Mouse (Mus musculus) myocyte (in vitro differentiated cells): ENCODE data around the gene Crk. TPM values are rescaled to one million over a fixed set of nuclear protein-coding genes. Genes with fewer than 3 reads are reported as not detected.

ENCODE experiments used
- H3K27me3 ChIP-seq: one replicate; pipeline ENCODE4 v1.6.1; 2011; ENCODE audit not compliant: control insufficient read depth, insufficient read depth, insufficient read length
- H3K36me3 ChIP-seq: one replicate; pipeline ENCODE4 v1.6.1; 2011; ENCODE audit not compliant: control insufficient read depth, insufficient read depth
- H3K4me2 ChIP-seq: one replicate; pipeline ENCODE4 v1.6.1; 2011; ENCODE audit warnings: low read depth, control low read depth
- H3K4me3 ChIP-seq: one replicate; pipeline ENCODE4 v1.5.1; 2011; ENCODE audit warnings: mild to moderate bottlenecking, control low read depth, moderate library complexity
- H3K79me2 ChIP-seq: one replicate; pipeline ENCODE4 v1.6.1; 2011; ENCODE audit not compliant: control insufficient read depth, insufficient read depth
- H3ac ChIP-seq: one replicate; pipeline ENCODE4 v1.6.1; 2011; ENCODE audit not compliant: control insufficient read depth, insufficient read length
- CEBPB ChIP-seq: IDR thresholded peaks from 2 replicates; pipeline ENCODE4 v1.6.1; 2011; ENCODE audit warnings: mild to moderate bottlenecking, moderate library complexity; ENCODE audit not compliant: poor library complexity, insufficient read depth, severe bottlenecking
- E2F4 ChIP-seq: IDR thresholded peaks from one replicate; pipeline ENCODE4 v1.6.1; 2011; ENCODE audit warnings: mild to moderate bottlenecking, control low read depth, moderate library complexity; ENCODE audit not compliant: insufficient read depth
- MAX ChIP-seq: IDR thresholded peaks from one replicate; pipeline ENCODE4 v1.6.1; 2011; ENCODE audit warnings: low read depth, mild to moderate bottlenecking, control low read depth
- MYOD1 ChIP-seq, 3 experiments: IDR thresholded peaks; one replicate each; pipeline ENCODE4 v1.6.1; 2011; ENCODE audit warnings: control low read depth in 2 of 3, low read depth in 2 of 3, mild to moderate bottlenecking in 2 of 3, moderate library complexity in 1 of 3; ENCODE audit not compliant: insufficient read length in 2 of 3, control insufficient read depth in 1 of 3
- MYOG ChIP-seq, 3 experiments: IDR thresholded peaks; one replicate each; pipeline ENCODE4 v1.6.1; 2011; ENCODE audit warnings: control low read depth in 2 of 3, low read depth in 2 of 3, mild to moderate bottlenecking in 2 of 3; ENCODE audit not compliant: insufficient read length in 2 of 3, control insufficient read depth in 1 of 3, insufficient read depth in 1 of 3
- POLR2A ChIP-seq: IDR thresholded peaks from one replicate; pipeline ENCODE4 v1.6.1; 2011; ENCODE audit warnings: low read depth, mild to moderate bottlenecking, control low read depth, moderate library complexity; ENCODE audit not compliant: insufficient read length
- POLR2AphosphoS2 ChIP-seq: IDR thresholded peaks from one replicate; pipeline ENCODE4 v1.6.1; 2011; ENCODE audit warnings: low read depth, control low read depth; ENCODE audit not compliant: insufficient read length
- REST ChIP-seq: IDR thresholded peaks from one replicate; pipeline ENCODE4 v1.6.1; 2011; ENCODE audit warnings: mild to moderate bottlenecking, control low read depth, moderate library complexity; ENCODE audit not compliant: insufficient read depth, insufficient read length
- SRF ChIP-seq: IDR thresholded peaks from one replicate; pipeline ENCODE4 v1.6.1; 2011; ENCODE audit warnings: low read depth; ENCODE audit not compliant: control insufficient read depth, insufficient read length
- TCF12 ChIP-seq: IDR thresholded peaks from one replicate; pipeline ENCODE4 v1.6.1; 2011; ENCODE audit warnings: mild to moderate bottlenecking, control low read depth; ENCODE audit not compliant: poor library complexity, insufficient read depth, severe bottlenecking
- TCF3 ChIP-seq: IDR thresholded peaks from one replicate; pipeline ENCODE4 v1.6.1; 2011; ENCODE audit warnings: low read depth, control low read depth; ENCODE audit not compliant: insufficient read length
- USF1 ChIP-seq: IDR thresholded peaks from one replicate; pipeline ENCODE4 v1.6.1; 2011; ENCODE audit warnings: low read depth, mild to moderate bottlenecking, control low read depth, moderate library complexity
- polyA plus RNA-seq: library from polyadenylated mRNA; unstranded; fragments of >200 nt; fragmentation: generic; extraction: Trizol; gene quantifications from one replicate; pipeline ENCODE4 v1.2.1, GENCODE M21; 2012; ENCODE audit warnings: missing spikeins

The Crk gene
- polyA plus RNA-seq, 1 experiment: 34.5 TPM

DNA sequence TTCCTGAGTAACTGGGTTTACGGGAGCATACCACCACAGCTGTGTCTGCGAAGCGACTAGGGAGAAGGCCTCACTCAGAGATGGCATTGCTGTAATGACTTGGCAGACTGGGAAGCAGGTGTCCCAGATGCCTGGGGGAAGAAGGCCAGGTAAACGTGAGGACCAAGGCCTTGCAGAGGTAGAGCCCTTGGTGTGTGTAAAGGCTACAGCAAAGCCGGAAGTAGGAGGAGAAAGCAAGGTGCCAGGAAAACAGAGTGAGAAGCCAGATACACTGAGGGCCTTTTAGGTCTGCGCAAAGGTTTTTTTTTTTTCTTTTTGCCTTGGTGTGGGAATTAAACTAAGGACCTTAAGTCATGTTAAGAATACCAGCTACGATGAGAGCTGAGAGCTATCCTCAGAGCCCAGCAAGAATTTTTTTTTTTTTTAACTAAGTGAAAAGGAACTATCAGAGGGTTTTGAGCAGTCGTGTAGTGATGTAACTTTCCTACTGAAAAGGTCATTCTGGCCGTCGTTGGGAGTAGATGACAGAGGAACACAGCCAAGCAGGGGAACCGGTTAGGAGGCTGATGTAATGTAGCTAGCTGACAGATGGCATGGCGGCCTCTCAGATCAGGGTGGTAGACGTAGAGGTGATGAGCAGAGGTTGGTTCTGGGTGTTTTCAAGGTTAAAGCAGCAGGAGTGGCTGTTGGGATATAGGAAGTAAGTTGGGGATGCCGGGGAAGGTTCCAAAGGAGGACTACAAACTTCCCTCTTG, 19.9 kb upstream of the Crk start:
- H3K27me3 ChIP-seq: no peaks in the 10 kb centered on the region
- no peak overlapping the region for H3K4me2 ChIP-seq
- H3ac ChIP-seq: no peak overlapping the region
- H3K4me3 ChIP-seq: no peak overlapping the region
- no peak for TF ChIP-seq TCF12
- no peak for TF ChIP-seq TCF3
- TF ChIP-seq MYOD1 (IDR thresholded peaks at IDR 0.05; ENCODE audit: control insufficient read depth in 1 of 3, insufficient read length in 2 of 3, low read depth in 2 of 3): no peak
- peaks cover 13% of the 10 kb centered on the region for H3K79me2 ChIP-seq
- peaks cover 47% of the 10 kb centered on the region for H3K36me3 ChIP-seq

DNA sequence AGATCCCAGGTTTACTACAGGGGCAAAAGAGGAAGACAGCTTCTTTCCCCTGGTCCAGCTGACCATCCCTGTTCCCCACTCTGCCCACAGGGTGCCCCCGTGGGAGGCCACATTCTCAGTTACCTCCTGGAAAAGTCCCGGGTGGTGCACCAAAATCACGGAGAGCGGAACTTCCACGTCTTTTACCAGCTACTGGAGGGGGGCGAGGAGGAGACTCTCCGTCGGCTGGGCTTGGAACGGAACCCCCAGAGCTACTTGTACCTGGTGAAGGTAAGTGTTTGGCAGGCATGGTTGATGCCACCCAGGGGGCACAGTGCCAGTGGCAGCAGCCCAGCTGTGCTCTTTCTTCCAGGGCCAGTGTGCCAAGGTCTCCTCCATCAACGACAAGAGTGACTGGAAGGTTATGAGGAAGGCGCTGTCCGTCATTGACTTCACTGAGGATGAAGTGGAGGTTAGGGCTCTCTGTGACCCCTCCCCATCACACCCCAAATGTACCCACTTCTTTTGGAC, 18.9 kb upstream of the Crk start:
- no peak overlapping the region for H3ac ChIP-seq
- TF ChIP-seq MYOD1 (IDR thresholded peaks at IDR 0.05; ENCODE audit: control insufficient read depth in 1 of 3, insufficient read length in 2 of 3, low read depth in 2 of 3) (no peak), TCF12 (no peak), USF1 (no peak), SRF (no peak), TCF3 (no peak), POLR2A (no peak), POLR2AphosphoS2 (no peak), MYOG (IDR thresholded peaks at IDR 0.05; ENCODE audit: control insufficient read depth in 1 of 3, insufficient read depth in 1 of 3, insufficient read length in 2 of 3, low read depth in 2 of 3) (no peak), MAX (no peak), REST (no peak)
- H3K36me3 ChIP-seq: peaks cover 47% of the 10 kb centered on the region
- no peak overlapping the region for H3K4me2 ChIP-seq
- no peaks in the 10 kb centered on the region for H3K27me3 ChIP-seq
- no peak overlapping the region for H3K4me3 ChIP-seq
- peaks cover 13% of the 10 kb centered on the region for H3K79me2 ChIP-seq

DNA sequence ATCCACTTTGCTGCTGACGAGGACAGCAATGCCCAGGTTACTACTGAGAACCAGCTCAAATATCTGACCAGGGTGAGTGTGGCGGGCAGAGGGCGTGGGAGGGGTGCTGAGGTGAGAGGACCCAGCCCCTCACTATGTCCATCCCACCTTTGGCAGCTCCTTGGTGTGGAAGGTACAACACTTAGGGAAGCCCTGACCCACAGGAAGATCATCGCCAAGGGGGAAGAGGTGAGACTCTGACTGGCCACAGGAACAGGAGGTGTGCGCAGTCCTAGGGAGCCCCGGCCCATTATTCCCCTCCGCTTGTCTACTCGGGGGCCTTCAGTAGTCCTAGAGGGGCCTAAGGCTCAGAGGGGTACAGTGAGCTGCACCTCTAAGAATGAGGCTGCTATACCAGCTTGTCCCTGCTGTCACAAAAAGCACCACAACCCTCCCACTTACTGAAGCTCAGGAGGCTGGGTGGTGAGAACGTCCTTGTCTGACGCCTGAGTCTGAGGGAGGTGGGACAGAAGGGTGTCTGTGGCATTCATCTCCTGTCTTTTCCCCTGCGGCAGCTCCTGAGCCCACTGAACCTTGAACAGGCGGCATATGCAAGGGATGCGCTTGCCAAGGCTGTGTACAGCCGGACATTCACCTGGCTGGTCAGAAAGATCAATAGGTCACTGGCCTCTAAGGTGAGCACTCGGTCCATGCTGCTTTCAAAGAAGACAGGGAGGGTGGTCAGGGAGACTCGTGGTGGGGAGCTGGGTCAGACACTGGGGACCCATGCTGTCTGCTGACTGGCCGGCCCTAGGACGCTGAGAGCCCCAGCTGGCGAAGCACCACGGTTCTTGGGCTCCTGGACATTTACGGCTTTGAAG, 17.9 kb upstream of the Crk start:
- no peak overlapping the region for H3ac ChIP-seq
- no peak overlapping the region for H3K4me2 ChIP-seq
- H3K27me3 ChIP-seq: no peaks in the 10 kb centered on the region
- no peak overlapping the region for H3K4me3 ChIP-seq
- peaks cover 57% of the 10 kb centered on the region for H3K36me3 ChIP-seq
- peaks cover 13% of the 10 kb centered on the region for H3K79me2 ChIP-seq
- TF ChIP-seq MAX (no peak), POLR2AphosphoS2 (no peak), TCF3 (no peak), REST (no peak), CEBPB (no peak), POLR2A (no peak), MYOG (IDR thresholded peaks at IDR 0.05; ENCODE audit: control insufficient read depth in 1 of 3, insufficient read depth in 1 of 3, insufficient read length in 2 of 3, low read depth in 2 of 3) (no peak), TCF12 (no peak), E2F4 (no peak), SRF (no peak), MYOD1 (IDR thresholded peaks at IDR 0.05; ENCODE audit: control insufficient read depth in 1 of 3, insufficient read length in 2 of 3, low read depth in 2 of 3) (no peak), USF1 (no peak)

DNA sequence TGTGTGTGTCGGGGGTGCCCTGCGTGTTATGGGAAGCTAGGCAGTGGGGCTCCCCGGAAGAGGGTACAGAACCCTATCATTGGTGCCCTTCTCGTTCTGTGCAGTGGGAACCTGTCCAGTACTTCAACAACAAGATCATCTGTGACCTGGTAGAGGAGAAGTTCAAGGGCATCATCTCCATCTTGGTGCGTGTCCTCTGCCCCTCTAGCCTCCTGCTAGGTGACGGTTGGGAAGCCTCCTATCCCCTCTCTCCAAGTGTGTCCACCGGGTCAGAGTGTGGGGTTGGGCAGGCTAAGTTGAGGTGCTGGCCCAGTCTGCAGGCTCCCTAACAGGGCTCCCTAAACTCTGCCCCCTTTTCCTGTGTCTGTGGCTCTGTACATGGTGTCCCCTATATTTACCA, 16.9 kb upstream of the Crk start:
- Histone ChIP-seq H3K36me3 (peaks cover 64% of the 10 kb centered on the region), H3K4me2 (no peak overlapping the region), H3K27me3 (no peaks in the 10 kb centered on the region), H3ac (no peak overlapping the region), H3K4me3 (no peak overlapping the region), H3K79me2 (peaks cover 8% of the 10 kb centered on the region)
- TF ChIP-seq REST (no peak), CEBPB (no peak), E2F4 (no peak), USF1 (no peak), POLR2A (no peak), TCF3 (no peak), MAX (no peak), MYOD1 (IDR thresholded peaks at IDR 0.05; ENCODE audit: control insufficient read depth in 1 of 3, insufficient read length in 2 of 3, low read depth in 2 of 3) (no peak), POLR2AphosphoS2 (no peak), SRF (no peak)

DNA sequence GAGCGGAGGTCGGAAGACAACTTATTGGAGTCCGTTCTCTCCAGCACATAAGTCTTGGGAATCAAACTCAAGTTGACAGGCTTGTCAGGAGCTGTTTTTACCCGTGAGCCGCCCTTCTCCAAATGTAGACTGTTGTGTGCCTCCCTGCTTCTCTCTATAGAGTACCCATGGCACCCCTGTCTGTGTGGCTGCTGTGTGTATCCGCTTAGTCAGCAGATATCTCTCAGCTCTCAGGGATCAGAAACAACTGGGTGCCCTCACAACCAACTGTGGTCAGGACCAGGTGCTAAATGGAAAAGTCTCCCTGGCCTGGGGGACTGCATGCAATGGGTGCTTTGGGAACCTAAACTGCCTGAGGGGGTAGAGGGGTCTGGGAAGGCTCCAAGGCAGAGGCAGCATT, 12.8 kb upstream of the Crk start:
- Histone ChIP-seq H3K4me3 (no peak overlapping the region), H3K79me2 (no peaks in the 10 kb centered on the region), H3K36me3 (peaks cover 57% of the 10 kb centered on the region), H3K4me2 (no peak overlapping the region), H3K27me3 (no peaks in the 10 kb centered on the region), H3ac (no peak overlapping the region)
- TF ChIP-seq REST: no peak
- no peak for TF ChIP-seq POLR2A
- TF ChIP-seq TCF12: no peak
- TF ChIP-seq USF1: no peak
- no peak for TF ChIP-seq MYOG (IDR thresholded peaks at IDR 0.05; ENCODE audit: control insufficient read depth in 1 of 3, insufficient read depth in 1 of 3, insufficient read length in 2 of 3, low read depth in 2 of 3)
- no peak for TF ChIP-seq CEBPB
- no peak for TF ChIP-seq POLR2AphosphoS2
- TF ChIP-seq SRF: no peak
- TF ChIP-seq MAX: no peak
- TF ChIP-seq TCF3: no peak
- no peak for TF ChIP-seq MYOD1 (IDR thresholded peaks at IDR 0.05; ENCODE audit: control insufficient read depth in 1 of 3, insufficient read length in 2 of 3, low read depth in 2 of 3)
- no peak for TF ChIP-seq E2F4
